Mouse (Mus musculus): ENCODE measurements around the gene Rab5b. TPM values are rescaled to one million over a fixed set of nuclear protein-coding genes. Genes with fewer than 3 reads are reported as not detected.

The Rab5b gene
- 116 and 119 TPM in 2 replicates for polyA plus RNA-seq (2012; rRNA removed)

GRCm38 (mm10) chr10:128695992-128696807, at the start of gene Rab5b:
Gene Rab5b (minus strand): TSS chr10:128696264.

GRCm38 (mm10) chr10:128744680-128745601, 48.9 kb upstream of the Rab5b start, which contains the start of gene Dgka:
Gene Dgka (minus strand): TSS chr10:128744855.

GRCm38 (mm10) chr10:128704491-128705316, 8.6 kb upstream of the Rab5b start, which contains the start of gene Cdk2:
Gene Cdk2 (minus strand): TSS chr10:128705031.

GRCm38 (mm10) chr10:128703895-128704294, 7.8 kb upstream of the Rab5b start, which contains the start of gene Pmel:
Gene Pmel (plus strand): TSS chr10:128704195.

GRCm38 (mm10) chr10:128673763-128674468, 22.1 kb downstream of the Rab5b start, which contains the start of gene Suox:
Gene Suox (minus strand): TSS chr10:128674073.

GRCm38 (mm10) chr10:128645111-128646011, 50.7 kb downstream of the Rab5b start, which contains the start of gene Ikzf4:
Gene Ikzf4 (minus strand): TSS chr10:128645991.

Other genes starting within 250 kb of the Rab5b start
- gene Smarcc2, start 237.0 kb downstream of the Rab5b start, polyA plus RNA-seq (2012; rRNA removed) = 299 and 327 TPM in 2 replicates
- 1,229 and 1,412 TPM in 2 replicates for gene Myl6, start 202.1 kb downstream of the Rab5b start, polyA plus RNA-seq (2012; rRNA removed)
- gene Myl6b, start 197.6 kb downstream of the Rab5b start, polyA plus RNA-seq (2012; rRNA removed) = 50.3 and 54.8 TPM in 2 replicates
- gene Esyt1, start 170.4 kb downstream of the Rab5b start, polyA plus RNA-seq (2012; rRNA removed) = 12.2 and 13.9 TPM in 2 replicates
- gene Zc3h10, start 148.5 kb downstream of the Rab5b start, polyA plus RNA-seq (2012; rRNA removed) = 16.5 and 17.2 TPM in 2 replicates
- gene Rpl41, start 147.0 kb downstream of the Rab5b start, polyA plus RNA-seq (2012; rRNA removed) = 2,248 and 2,668 TPM in 2 replicates
- gene Pa2g4, start 130.3 kb downstream of the Rab5b start, polyA plus RNA-seq (2012; rRNA removed) = 131 and 136 TPM in 2 replicates
- gene Erbb3, start 106.6 kb downstream of the Rab5b start, polyA plus RNA-seq (2012; rRNA removed) = 1.5 and 1.7 TPM in 2 replicates
- 964 and 983 TPM in 2 replicates for gene Rps26, start 69.5 kb downstream of the Rab5b start, polyA plus RNA-seq (2012; rRNA removed)
- 18.4 and 21.2 TPM in 2 replicates for gene Ikzf4, start 50.3 kb downstream of the Rab5b start, polyA plus RNA-seq (2012; rRNA removed)
- gene Suox, start 22.2 kb downstream of the Rab5b start, polyA plus RNA-seq (2012; rRNA removed) = 11.0 and 11.9 TPM in 2 replicates
- gene Pmel, start 7.9 kb upstream of the Rab5b start, polyA plus RNA-seq (2012; rRNA removed) = 0.27 and 0.47 TPM in 2 replicates
- 15.9 and 18.7 TPM in 2 replicates for gene Cdk2, start 8.8 kb upstream of the Rab5b start, polyA plus RNA-seq (2012; rRNA removed)
- 12.3 and 12.4 TPM in 2 replicates for gene Dgka, start 48.6 kb upstream of the Rab5b start, polyA plus RNA-seq (2012; rRNA removed)
- 61.2 and 63.3 TPM in 2 replicates for gene Pym1, start 51.6 kb upstream of the Rab5b start, polyA plus RNA-seq (2012; rRNA removed)
- 0.57 and 2.0 TPM in 2 replicates for gene Mmp19, start 94.6 kb upstream of the Rab5b start, polyA plus RNA-seq (2012; rRNA removed)
- gene Dnajc14, start 107.8 kb upstream of the Rab5b start, polyA plus RNA-seq (2012; rRNA removed) = 21.0 and 21.6 TPM in 2 replicates
- 19.9 TPM in 2 replicates for gene Tmem198b, start 108.1 kb upstream of the Rab5b start, polyA plus RNA-seq (2012; rRNA removed)
- 93.1 and 94.4 TPM in 2 replicates for gene Sarnp, start 121.1 kb upstream of the Rab5b start, polyA plus RNA-seq (2012; rRNA removed)
- gene Ormdl2, start 125.4 kb upstream of the Rab5b start, polyA plus RNA-seq (2012; rRNA removed) = 15.6 and 17.2 TPM in 2 replicates
- gene Gdf11, start 195.5 kb upstream of the Rab5b start, polyA plus RNA-seq (2012; rRNA removed) = 8.7 and 8.9 TPM in 2 replicates
- 65.0 and 99.6 TPM in 2 replicates for gene Cd63, start 204.7 kb upstream of the Rab5b start, polyA plus RNA-seq (2012; rRNA removed)
- 11.4 and 19.1 TPM in 2 replicates for gene Rdh5, start 226.6 kb upstream of the Rab5b start, polyA plus RNA-seq (2012; rRNA removed)
- 280 and 314 TPM in 2 replicates for gene Bloc1s1, start 227.8 kb upstream of the Rab5b start, polyA plus RNA-seq (2012; rRNA removed)
- gene Itga7, start 237.6 kb upstream of the Rab5b start, polyA plus RNA-seq (2012; rRNA removed) = 11.6 and 16.9 TPM in 2 replicates